Mouse (Mus musculus) kidney, adult 9 months (tissue): Measurements from ENCODE around the gene Hlx.

ENCODE experiments used
- DNase-seq: peaks from one replicate; pipeline ENCODE4 v3.0.0; 2022

The Hlx gene

GRCm38 (mm10) chr1:184713716-184714115, 18.7 kb downstream of the Hlx start:
- DNase-seq: no peak

DNA sequence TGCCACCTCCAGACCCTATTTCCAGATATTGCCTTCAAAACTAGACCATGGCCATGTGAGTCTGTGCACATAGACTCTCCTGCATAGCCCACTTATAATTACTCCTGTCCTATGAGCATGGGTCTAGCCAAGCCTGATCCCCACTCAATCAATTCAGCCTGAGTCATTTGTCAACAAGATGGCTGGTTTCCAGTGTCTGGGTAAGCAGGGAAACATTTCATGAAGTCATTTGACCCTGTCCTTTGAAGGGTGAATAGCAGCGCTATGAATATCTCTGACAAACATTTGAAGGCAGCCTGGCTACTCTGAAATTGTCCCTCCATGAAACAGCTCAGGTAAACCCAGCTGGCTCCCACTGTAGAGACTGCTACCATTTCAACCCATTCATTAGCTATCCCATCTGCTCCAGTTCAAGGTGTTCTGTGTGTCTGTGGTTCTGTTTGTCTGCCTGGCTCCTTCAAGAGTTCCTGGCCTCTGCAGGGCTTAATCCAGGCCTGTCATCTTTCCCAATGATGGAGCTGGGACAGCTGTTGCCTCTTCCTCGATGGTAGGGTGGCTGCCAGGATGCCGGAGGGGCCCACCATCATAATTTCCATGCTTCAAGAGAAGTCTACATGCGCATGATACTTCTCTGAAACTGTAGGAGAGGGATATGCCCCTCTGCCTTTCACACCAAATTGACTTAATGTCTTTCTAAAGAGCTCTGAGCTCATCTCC, 24.7 kb downstream of the Hlx start:
- DNase-seq: no peak

DNA sequence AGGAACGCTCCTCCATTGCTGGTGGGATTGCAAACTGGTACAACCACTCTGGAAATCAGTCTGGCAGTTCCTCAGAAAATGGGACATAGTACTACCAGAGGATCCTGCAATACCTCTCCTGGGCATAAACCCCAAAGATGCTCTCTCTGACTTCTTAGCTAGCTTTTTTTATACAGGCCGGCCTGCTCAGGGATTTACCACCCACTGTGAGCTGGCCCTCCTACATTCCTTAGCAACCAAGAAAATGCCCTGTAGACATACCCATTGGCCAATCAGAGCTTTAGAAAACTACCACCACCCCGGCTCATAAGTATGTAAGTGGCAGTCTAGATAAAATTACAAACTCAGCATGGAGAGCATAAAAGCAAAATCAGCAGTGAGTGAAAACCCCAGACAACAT, 27.5 kb downstream of the Hlx start:
- no peak for DNase-seq

- no peak for DNase-seq
These were observed 33.1 kb downstream of the Hlx start for GRCm38 (mm10) chr1:184699295-184699694.

GRCm38 (mm10) chr1:184695451-184695850, 37.0 kb downstream of the Hlx start:
- no peak for DNase-seq

DNA sequence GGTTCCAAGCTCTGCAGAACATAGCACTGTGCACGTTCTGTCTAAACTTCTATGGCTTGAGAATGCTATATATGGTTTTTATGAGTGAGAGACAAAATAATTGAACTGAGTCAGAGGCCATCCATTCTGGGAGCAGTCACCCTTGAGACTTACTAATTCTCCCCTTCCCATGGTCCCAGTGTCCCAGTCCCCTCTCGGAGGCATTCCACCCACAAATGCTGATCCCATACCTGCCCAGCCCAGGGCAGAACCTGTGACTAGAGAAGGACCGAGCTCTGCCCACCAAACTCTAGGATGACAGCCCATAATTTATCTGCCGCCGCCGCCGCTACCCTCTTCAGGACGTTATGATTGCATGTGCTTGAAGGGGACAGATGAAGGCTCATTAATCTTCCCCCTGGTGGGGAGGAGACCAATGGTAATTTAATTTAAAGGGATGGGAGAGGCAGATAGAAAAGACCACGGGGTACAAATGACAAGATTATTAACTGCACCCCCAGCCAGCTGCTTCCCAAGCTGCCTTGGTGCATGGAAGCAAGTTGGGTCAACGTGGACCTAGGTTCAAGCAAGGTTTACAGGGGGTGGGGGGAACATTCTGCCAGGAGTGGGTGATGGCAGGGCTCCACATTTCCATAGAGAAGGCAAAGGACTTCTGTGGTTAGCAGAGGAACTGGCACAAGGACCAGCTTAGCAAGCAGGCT, 40.1 kb downstream of the Hlx start:
- no peak for DNase-seq

GRCm38 (mm10) chr1:184691240-184691639, 41.2 kb downstream of the Hlx start:
- no peak for DNase-seq

- DNase-seq: no peak
These were observed 44.4 kb downstream of the Hlx start for GRCm38 (mm10) chr1:184688026-184688425.

DNA sequence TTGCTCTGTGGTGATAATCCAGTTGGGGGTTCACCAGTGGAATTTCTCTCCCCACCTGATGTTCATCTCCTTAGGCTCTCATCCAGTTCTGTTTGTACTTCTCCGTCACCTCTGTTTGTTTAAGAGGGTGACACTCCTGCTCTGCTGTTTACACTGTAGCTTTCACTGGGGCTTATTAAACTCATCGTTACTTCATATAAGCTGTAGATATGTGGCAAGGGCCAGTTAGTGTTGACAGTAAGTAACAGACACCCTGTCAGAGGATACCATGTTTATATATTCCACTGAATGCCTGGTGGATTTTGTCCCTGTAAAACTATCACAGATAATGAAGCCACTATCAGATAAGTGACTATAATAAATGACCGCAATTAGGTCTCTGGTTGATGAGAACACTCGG, 44.9 kb downstream of the Hlx start:
- no peak for DNase-seq

GRCm38 (mm10) chr1:184683541-184683940, 48.9 kb downstream of the Hlx start:
- DNase-seq: no peak

GRCm38 (mm10) chr1:184679416-184679965, 52.9 kb downstream of the Hlx start:
- DNase-seq: no peak

GRCm38 (mm10) chr1:184677641-184678040, 54.8 kb downstream of the Hlx start:
- no peak for DNase-seq
